Mouse (Mus musculus) adrenal gland, adult 18-20 months (tissue): ENCODE measurements at regions not wholly inside any gene's neighbourhood (a gene's known extent, or its start where the extent isn't known, plus 50 kb on each side); places are given as distances from the start of the nearest gene placed in this dataset.
A peak's percentile ranks its signal among the peaks of the same experiment; 100 is the strongest.

Experiments used
- DNase-seq, 2 experiments: peaks; one replicate each; pipeline ENCODE4 v3.0.0; 2021 to 2022; ENCODE audit warnings: low spot score in 2 of 2

GRCm38 (mm10) chr11:8377301-8377700 is 287.0 kb downstream of the Tns3 start:
- no peak for DNase-seq

DNA sequence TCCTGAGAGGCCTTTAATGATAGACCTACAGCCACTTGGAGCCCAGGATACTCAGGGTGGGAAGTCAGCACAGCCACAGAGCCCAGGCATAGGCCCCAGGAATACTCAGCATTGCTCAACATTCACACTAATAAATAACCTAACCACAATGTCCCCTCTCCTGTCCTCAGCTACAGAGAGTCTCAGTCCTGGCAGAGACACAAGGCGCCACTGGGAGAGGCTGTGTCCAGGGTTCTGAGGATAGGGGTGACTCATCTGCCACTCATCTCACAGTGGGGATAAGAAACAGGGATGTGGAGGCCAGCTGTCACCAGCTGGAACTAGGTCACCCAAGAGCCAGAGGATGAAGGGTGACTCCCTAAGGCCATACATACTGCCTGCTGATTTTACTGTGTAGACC is 298.8 kb downstream of the Tns3 start:
- peak in 1 of 2 experiments; percentile 16 for DNase-seq

DNA sequence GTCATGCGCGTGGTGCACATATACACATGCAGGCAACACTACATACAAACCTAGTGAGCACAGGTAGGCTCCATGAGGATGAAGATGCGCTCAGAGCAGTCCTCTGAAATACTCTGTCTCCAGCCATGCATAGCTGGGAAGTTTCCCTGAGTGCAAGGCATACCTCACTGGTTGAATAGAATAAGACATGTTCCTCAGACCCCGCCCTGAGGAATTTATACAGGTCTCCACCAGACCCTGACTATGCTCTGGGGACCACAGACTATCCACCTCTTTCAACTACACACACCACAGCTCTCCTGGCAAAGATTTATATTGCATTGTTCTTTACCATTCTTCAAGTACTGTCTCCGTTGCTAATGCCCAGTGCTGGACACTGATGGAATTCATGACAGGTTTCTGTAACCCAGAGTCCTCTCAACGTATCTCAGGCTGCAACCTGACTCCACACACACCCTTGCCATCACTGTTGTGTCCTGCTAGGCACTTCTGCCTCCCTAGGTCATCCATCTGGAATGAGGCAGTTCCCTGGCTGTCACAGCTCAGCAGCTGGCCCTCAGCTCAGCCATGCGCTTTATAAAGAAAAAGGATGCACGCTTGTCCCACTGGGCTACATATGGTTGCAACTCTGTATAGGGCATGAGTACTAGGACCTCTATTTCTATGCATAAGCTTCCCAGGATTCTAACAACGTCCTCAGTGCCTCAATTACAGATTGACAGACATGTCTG is 299.5 kb downstream of the Tns3 start:
- DNase-seq = no peak

GRCm38 (mm10) chr11:8344938-8345337 is 319.4 kb downstream of the Tns3 start:
- DNase-seq = no peak

DNA sequence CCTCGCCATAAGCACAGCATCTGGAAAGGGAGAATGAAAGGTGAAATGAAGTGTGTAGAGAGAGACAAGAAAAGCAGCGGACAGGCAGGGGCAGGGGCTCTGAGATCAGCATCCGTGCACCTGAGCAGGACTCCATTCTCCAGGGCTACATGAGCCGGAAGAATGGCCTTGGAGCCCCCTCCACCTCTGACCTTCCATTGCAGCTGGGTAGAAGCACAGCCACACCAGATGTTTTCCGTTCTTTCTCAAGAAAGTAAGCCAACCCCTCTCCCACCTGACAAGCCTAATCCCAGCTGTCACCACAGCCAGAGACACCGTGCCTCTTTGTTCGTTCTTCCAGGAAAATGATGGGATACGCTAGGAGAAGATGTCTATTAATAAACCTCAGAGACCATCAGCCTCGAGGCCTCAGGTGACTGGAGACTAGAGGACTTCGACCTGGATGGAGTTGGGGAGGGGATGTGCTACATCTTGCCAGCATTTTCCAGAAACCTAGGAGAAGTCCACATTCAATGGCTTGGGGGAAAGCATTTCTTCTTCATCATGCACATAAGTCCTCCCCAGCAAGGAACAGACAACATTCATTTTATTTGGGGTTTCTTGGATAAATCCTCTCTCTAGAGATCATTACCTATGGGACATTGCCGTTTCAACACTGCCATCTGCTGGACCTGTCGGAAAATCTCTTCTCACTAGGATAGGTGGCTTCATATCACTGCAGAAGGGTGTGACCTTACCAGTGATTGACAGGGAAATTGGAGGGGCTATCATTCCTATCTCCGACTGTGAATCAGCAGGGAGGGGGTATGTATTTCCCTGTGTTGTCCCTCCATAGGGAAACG is 361.8 kb downstream of the Tns3 start:
- peak; percentile 4 to 30 for DNase-seq

DNA sequence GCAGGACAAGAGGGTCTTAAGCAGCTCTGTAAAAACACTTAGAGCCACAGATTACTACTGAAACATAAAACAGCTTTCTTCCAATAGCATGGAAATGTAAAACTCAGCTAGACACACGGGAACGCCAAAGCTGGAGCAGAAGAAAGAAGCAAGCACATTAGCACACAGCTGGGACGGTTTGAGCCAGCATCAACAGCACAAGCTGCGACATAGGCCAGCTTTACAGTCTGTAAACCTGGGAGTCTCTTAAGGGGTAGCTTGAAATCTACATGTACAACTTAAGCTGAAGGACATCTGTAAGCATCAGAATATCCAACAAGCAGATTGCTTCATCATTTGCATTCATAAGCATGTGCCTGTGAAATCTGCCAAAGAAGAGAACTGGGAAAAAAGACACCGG is 366.9 kb downstream of the Tns3 start:
- no peak for DNase-seq

DNA sequence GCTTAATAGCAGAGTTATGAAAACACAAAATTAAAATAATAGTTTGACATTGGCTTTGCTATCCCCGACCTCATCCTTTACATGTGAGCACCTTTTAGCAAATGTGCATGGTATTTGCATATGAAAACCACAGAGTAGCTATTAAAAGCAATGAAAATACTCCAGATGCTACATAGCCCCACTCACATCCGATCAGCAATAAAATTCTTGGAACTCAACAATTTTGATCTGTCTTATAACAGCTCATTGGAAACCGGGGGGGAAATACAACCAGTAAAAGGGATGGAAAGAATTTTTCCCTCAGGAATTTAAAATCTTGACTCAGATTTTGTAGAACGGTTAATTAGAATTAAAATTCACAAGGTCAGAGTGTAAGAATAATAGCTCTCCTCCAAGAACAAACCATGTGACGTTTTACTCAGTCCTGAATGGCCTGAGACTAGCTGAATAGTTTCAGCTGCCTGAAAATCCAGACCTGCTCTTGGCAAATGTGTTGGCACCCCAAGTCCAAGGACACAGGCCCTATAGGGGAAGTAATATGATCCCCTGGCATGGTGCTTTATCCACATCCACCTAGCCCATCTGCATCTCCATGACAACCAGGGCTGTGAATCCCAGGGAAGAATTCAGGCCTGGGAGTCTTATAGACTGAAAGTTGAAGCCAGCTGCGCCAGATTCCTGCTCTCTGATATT is 370.9 kb downstream of the Tns3 start:
- no peak for DNase-seq

DNA sequence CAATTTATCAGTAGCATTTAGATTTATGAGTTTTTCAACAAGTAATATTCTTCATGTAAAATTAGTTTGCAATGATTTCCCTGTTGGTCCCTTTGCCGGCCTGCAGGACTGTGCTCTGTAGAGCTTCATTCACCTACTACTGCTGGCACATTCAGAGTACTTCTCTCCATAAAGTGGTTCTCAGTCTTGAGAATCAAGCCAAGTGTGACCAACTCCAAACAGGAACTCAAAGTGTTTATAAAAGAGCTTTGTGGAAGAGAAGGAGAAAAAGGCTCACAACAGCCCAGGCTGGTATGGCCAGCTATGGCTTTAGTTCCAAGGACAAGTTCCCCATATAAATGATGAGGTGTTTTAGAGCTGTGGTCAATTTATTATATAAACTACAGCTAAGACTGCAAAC is 379.1 kb downstream of the Tns3 start:
- no peak for DNase-seq

DNA sequence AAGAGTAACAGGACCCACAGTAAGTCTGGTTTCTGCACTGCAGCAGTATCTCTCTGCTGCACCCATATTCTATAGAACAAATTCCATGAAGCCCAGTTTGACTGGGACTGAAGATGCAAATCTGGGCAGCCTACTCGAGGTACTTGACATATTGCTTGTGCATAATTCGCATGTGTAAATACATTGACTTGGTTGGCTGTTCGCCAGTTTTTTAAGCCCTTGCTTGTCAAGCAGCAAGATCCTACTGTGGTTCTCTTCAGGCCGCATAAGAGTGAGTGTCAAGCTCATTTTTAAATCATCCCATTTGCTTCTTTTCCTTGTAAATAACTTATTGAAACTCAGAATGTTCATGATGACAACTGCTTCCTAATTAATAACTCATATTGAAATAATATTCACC is 389.1 kb downstream of the Tns3 start:
- no peak for DNase-seq

- DNase-seq = no peak
Measured at GRCm38 (mm10) chr11:8269171-8269570, 395.2 kb downstream of the Tns3 start.

DNA sequence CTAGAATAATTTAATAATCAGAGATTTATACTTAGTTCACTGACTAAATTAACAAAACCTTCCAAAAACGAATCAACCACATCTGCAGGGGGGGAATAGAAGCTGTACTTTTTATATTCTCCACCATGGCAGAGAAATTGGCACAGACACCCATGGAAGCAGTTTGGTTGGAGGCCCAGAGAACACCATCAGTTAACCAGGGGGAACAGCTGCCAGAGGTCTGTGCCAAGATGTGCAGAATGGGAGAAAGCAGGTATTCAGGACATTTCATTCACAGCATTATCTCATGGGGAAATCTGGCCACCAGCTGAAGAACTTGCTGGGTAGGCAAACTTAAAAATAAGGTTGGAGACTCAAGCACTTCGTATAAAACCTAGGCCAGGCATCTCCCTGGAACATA is 410.3 kb downstream of the Tns3 start:
- no peak for DNase-seq

GRCm38 (mm10) chr11:8251360-8251759 is 413.0 kb downstream of the Tns3 start:
- no peak for DNase-seq

DNA sequence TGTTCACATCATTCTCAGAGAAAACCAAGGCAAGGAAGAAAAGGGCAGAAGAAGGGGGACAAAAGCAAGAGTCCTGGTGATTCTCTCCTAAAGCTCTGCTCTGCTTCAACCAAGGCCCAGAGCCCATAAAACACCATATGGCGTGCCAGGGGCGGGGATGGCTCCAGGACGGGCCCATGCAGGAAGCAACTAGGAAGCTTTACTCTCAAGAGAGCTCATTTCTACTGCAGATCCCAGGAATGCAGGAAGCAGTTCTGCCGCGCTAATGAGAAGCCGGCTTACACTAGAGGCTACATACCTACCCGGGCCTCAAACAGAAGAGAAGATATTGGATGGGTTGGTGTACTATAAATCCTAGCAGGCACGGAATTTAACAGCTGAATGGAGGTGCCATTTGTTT is 414.9 kb downstream of the Tns3 start:
- DNase-seq = no peak

DNA sequence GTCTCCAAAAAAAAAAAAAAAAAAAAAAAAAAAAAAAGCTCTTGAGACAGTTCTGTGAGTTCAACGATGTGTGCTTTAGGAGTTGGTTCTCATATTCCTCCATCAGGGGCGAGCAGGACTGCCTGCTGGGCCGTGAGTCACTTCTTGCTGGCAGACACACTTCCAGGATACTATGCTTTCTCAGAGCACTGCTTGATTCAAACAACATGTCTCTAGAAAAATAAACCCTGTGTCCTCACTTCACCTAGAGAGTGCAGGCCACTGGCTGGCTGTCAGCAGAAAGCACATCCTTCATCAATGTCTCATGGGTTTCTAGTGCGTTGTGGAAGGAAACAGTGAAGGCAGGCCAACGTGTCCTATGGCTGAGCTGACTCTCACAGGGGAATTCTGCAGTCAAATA is 416.8 kb downstream of the Tns3 start:
- DNase-seq = no peak

DNA sequence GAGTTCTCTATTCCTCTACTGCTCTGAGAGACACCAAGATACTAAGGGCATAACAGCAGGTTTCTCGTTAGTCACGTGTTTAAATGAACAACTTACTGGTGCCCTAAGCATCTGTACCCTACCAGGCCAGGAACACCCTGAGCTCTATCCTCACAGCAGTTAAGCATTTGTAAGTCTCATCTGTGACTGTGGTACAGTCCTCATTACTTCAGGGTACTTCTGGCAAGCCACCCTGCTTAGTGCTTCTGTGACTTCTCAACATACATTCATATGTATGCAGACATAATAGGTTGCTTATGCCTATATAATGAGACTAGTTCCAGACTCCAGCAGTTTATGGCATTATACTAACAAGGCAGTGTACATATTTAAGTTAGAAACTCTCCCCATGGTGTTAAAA is 417.3 kb downstream of the Tns3 start:
- DNase-seq = no peak

GRCm38 (mm10) chr11:8245408-8246003 is 418.8 kb downstream of the Tns3 start:
- DNase-seq = no peak

DNA sequence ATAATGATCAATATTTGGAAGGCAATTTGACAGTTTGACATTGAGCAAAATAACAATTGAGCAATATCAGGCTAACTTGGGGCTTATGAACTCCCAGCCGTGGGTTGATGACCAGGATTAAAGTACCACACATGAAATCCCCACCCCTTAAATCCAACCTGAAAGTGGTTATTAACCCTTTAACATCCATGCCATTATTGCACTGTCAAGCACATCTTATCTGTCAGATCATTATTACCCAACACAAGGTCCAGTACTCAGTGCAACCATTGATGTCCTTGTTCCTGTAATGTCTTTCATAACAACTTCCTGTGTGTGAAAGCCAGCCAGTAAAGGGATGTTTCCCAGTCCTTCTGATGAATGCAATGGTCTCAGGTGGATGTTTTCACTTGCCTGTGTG is 425.8 kb downstream of the Tns3 start:
- DNase-seq = no peak

- no peak for DNase-seq
Measured at GRCm38 (mm10) chr11:8237556-8237955, 426.8 kb downstream of the Tns3 start.

DNA sequence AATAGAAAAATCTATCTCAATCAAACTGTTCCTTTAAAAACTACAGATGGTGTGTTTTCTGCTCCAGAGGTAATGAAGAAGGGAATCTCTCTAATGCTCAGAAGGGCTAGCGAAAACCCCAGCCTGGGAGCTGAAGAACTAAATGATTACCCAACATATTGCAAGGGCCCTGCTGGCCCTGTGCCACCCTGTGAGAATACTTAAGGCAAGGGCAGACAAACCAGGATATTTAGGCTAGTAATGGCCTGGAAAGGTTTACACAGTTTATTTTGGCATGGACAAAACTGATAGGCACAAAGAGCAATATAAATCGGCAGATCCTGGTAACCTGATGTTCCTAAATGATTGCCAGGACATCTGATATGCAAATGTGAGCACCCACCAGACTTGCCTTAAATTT is 428.3 kb downstream of the Tns3 start:
- no peak for DNase-seq

- no peak for DNase-seq
Measured at GRCm38 (mm10) chr11:8232636-8233189, 431.6 kb downstream of the Tns3 start.

GRCm38 (mm10) chr11:8229787-8230186 is 434.5 kb downstream of the Tns3 start:
- DNase-seq = no peak
